Mouse (Mus musculus) liver, postnatal 0 days (tissue): ENCODE data around the gene Gm21992.

ENCODE experiments used
- CTCF ChIP-seq: sonication (generic); IDR thresholded peaks from 2 replicates; pipeline ENCODE4 v1.5.1; 2016; ENCODE audit warnings: antibody characterized with exemption, low read depth
- EP300 ChIP-seq: IDR thresholded peaks from 2 replicates; pipeline ENCODE4 v1.6.1; 2016; ENCODE audit warnings: antibody characterized with exemption, low read depth, mild to moderate bottlenecking

DNA sequence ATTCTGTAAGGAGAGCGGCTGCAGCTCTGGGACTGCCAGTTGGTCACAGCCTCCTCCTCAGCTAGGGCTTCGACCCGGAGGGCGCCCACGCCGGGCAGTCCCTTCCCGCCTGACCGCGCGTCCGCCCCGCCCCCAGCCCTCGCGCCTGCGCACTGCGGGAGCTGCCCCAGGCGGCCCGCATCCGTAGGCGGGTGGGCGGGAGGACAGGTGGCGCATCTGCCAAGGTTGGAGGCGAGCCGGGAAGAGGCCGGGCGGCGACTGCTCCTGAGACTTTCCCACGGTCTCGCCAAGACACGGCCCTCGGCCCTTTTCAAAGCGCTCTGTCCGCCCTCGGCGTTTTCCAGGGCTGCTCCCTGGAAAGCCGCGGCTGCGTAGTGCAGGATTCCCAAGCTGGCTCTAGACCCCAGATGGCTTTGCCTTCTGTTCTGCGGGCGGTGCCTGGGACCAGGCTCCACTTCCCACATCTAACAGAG lies 113.2 kb downstream of the Gm21992 start, which contains the start of gene Gm960:
- no peak for TF ChIP-seq CTCF
- TF ChIP-seq EP300 = no peak
